Mouse (Mus musculus) MN1 (cell line): Measurements from ENCODE around the gene Klhl31.

Experiments used
- DNase-seq: peaks from one replicate; pipeline ENCODE4 v3.0.0-alpha.2; 2016; ENCODE audit warnings: low spot score

The Klhl31 gene

GRCm38 (mm10) chr9:77703476-77703875 is 67.2 kb downstream of the Klhl31 start:
- DNase-seq: no peak

GRCm38 (mm10) chr9:77704108-77704507 is 67.8 kb downstream of the Klhl31 start:
- no peak for DNase-seq

- DNase-seq: no peak
Observed at GRCm38 (mm10) chr9:77706515-77706914, 70.2 kb downstream of the Klhl31 start.

- DNase-seq: no peak
Observed at GRCm38 (mm10) chr9:77707433-77708139, 71.3 kb downstream of the Klhl31 start.

- DNase-seq: no peak
Observed at GRCm38 (mm10) chr9:77708950-77709349, 72.7 kb downstream of the Klhl31 start.
